Mouse (Mus musculus) left cerebral cortex, postnatal 36 days (tissue): ENCODE measurements around the gene Sun2. TPM values are rescaled to one million over a fixed set of nuclear protein-coding genes. Genes with fewer than 3 reads are reported as not detected.

ENCODE experiments used
- DNase-seq, 2 experiments: peaks; one replicate each; pipeline ENCODE4 v3.0.0; 2021 to 2022; ENCODE audit warnings: low spot score in 2 of 2, mixed read lengths in 1 of 2
- intact Hi-C: fragments of 180-260 bp; cut with DNase I; formaldehyde crosslinking; loops from one replicate; pipeline ENCODE4 v1.15.1; 2025
- total RNA-seq, 2 experiments: library from RNA; stranded (reverse); gene quantifications; 2 replicates each; pipeline ENCODE4 v1.2.3; 2021

The Sun2 gene
- total RNA-seq, 2 experiments from 2014 or later, result 43.2 to 47.5 TPM

- intact Hi-C loops, result loop anchor here (10.0 kb wide), 1 partner anchor 254 kb away; the partner anchor contains the start of gene Pdgfb
- DNase-seq, result peak; percentile 57 to 61
These were observed 18.6 kb upstream of the Sun2 start for GRCm38 (mm10) chr15:79760956-79761355.

GRCm38 (mm10) chr15:79757118-79757517 lies 14.8 kb upstream of the Sun2 start:
- DNase-seq, result no peak
- intact Hi-C loops, result loop anchor here (10.0 kb wide), 1 partner anchor 128 kb away; no protein-coding TSS in a partner anchor

- intact Hi-C loops, result loop anchor here (10.0 kb wide), 1 partner anchor 129 kb away; no protein-coding TSS in a partner anchor
- DNase-seq, result peak; percentile 62 to 64
These were observed 13.8 kb upstream of the Sun2 start for GRCm38 (mm10) chr15:79755977-79756625.

DNA sequence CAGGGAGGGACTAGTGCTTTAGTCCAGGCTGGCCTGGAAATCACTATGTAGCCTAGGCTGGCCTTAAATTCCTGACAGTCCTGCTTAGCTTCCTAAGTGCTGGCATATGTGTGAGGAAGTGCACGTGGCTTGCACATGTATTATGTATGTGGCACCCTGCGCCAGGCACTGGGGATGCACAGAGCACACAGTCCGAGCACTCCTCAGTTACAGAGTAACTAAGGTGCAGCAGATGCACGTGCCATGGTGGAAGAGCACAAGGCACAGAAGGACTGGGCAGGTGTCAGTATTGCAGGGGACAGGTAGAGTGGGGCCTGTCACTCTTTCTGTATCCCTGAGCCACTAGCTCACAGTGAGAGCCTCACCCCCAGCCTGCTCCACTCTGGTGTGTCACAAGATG lies 12.8 kb upstream of the Sun2 start:
- no peak for DNase-seq
- intact Hi-C loops, result loop anchor here (10.0 kb wide), 1 partner anchor 130 kb away; no protein-coding TSS in a partner anchor

DNA sequence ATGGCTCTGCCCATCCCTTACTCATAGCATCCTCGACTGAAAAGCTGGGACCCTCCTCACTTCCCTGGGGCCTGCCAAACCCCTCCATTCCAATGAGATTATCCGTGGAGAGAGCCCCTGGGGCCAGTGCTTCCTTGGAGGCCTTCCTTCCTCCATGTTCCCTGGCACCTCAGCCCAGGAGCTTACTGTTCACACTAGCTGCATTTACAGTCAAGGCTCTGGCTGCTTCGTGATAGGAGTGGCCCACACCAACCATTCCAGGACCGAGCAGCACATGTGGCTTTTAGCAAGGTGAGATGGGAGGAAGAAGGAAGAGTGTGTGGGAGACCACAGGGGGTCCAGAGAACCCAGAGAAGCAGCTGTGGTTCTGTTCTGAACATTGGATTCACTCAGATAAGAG lies 11.5 kb upstream of the Sun2 start:
- DNase-seq, result no peak
- intact Hi-C loops, result loop anchor here (2.0 to 10.0 kb wide), 5 partner anchors 73 to 328 kb away; no protein-coding TSS in a partner anchor

GRCm38 (mm10) chr15:79753420-79753752 lies 11.1 kb upstream of the Sun2 start:
- intact Hi-C loops, result loop anchor here (2.0 to 10.0 kb wide), 5 partner anchors 73 to 329 kb away; no protein-coding TSS in a partner anchor
- no peak for DNase-seq

GRCm38 (mm10) chr15:79752742-79753419 lies 10.5 kb upstream of the Sun2 start:
- intact Hi-C loops, result loop anchor here (2.0 to 10.0 kb wide), 5 partner anchors 74 to 329 kb away; no protein-coding TSS in a partner anchor
- DNase-seq, result peak; percentile 79 to 83

DNA sequence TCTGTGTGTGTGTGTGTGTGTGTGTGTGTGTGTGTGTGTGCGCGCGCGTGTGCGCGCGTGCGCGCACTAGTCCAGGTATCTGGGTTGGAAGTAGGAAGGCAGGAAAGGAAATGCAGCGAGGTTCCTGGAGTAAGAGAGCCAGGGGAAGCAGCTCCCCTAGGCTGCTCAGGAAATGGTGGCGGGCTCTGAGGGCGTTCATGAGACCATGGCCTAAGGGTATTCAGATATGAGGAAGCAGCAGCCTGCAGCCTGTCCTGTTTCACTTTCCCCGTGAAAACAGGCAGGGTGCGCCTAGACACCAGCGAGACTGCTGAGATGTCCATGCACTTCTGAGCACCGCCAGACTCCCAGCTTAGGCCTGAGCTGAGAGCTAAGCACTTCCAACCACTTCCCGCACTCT lies 9.4 kb upstream of the Sun2 start:
- intact Hi-C loops, result loop anchor here (2.0 to 10.0 kb wide), 5 partner anchors 75 to 331 kb away; no protein-coding TSS in a partner anchor
- DNase-seq, result no peak

DNA sequence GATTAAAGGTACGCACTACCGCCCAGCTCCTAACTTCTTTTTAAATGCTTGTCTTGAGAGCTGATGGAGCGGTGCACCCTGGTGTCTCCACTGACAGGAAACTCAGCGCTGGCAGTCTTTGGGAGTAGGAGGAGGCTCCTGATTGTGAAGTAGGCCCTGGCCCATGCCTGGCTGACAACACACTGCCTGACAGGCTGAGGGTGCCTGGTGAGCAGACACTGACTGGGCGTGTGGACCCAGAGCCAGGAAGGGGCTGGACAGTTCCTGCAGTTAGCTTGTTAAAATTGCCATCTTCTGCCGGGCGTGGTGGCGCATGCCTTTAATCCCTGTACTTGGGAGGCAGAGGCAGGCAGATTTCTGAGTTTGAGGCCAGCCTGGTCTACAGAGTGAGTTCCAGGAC lies 7.9 kb upstream of the Sun2 start:
- DNase-seq, result no peak
- intact Hi-C loops, result loop anchor here (5.0 to 10.0 kb wide), 4 partner anchors 135 to 332 kb away; no protein-coding TSS in a partner anchor

GRCm38 (mm10) chr15:79749162-79749561 lies 6.8 kb upstream of the Sun2 start:
- DNase-seq, result no peak
- intact Hi-C loops, result no loop called here

- intact Hi-C loops, result no loop called here
- DNase-seq, result no peak
These were observed 5.7 kb upstream of the Sun2 start for GRCm38 (mm10) chr15:79747998-79748397.

DNA sequence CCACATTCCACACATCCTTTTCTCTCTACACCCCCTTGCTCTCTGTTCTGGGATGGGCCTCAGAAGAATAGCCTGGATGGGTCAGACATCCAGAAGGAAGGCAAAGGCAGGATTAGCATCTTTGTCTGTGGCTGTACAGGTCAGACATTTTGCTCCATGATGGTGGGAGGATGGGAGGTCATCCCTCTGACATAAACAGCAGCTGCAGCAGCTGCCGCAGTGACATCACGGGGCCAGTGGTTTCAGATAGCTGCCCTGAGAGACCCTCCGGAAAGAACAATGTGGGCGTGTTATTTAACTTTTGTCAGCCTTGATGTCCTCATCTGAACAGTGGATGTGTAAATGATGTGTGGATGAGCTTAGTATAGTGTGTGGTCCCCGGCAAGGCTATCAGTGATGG lies 3.5 kb upstream of the Sun2 start:
- intact Hi-C loops, result no loop called here
- DNase-seq, result no peak

DNA sequence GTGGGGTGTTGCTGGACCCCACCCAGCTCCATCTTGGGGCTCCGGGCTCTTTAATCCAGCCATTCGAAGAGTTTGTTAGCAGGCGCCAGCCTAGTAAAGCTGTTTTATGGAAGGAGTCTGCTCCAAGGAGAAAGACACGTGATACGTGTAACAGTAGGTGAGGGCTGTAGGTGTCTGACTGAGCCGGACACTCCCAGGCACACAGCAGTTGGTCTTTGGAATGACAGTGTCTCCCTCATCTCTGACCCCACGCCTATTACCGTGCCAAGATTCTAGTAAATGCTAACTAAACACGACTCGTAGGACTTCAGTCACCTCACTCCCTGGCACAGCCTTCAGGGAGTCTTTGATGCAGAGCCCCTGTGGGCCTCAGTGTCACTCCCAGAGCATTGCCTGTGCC lies 3.0 kb upstream of the Sun2 start:
- intact Hi-C loops, result no loop called here

GRCm38 (mm10) chr15:79744742-79745141 lies 2.4 kb upstream of the Sun2 start:
- intact Hi-C loops, result no loop called here

More for the DNA sequence above, 3.0 kb upstream of the Sun2 start:
- DNase-seq, result no peak

DNA sequence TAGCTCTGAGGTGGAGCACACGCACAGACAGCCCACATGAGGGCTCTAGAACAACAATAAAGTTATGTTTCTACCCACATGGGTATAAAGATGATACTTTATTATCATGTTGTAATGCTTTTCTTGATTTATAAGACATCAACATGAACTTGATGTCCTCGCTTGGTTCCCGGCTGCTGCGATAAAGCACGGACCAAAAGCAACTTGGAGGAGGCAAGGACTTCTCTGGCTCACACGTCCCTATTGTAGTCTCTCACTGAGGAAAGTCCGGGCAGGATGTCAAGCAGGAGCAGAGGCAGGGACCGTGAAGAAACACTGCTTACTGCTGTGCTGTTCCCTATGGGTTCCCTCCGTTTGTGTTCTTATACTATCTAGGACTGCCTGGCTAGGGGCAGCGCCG lies 1.7 kb upstream of the Sun2 start:
- intact Hi-C loops, result no loop called here
- DNase-seq, result no peak

More at GRCm38 (mm10) chr15:79744742-79745141, 2.4 kb upstream of the Sun2 start:
- DNase-seq, result no peak

DNA sequence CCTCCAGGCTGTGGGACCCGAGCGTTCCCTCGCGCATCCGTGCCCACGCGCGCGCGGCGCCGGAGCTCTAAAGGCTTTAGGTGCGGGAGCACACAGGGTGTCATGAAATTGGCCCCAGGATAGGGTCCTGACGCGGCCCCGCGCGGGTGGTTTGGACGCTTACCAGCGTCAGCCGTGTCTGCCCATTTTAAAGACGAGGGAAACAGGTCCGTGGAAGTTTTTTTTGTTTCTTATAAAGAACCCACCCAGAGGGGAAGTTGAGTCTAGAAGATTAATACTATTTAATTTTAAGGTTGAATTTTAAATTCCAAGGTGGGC lies 329 bp upstream of the Sun2 start:
- intact Hi-C loops, result no loop called here
- DNase-seq, result no peak

DNA sequence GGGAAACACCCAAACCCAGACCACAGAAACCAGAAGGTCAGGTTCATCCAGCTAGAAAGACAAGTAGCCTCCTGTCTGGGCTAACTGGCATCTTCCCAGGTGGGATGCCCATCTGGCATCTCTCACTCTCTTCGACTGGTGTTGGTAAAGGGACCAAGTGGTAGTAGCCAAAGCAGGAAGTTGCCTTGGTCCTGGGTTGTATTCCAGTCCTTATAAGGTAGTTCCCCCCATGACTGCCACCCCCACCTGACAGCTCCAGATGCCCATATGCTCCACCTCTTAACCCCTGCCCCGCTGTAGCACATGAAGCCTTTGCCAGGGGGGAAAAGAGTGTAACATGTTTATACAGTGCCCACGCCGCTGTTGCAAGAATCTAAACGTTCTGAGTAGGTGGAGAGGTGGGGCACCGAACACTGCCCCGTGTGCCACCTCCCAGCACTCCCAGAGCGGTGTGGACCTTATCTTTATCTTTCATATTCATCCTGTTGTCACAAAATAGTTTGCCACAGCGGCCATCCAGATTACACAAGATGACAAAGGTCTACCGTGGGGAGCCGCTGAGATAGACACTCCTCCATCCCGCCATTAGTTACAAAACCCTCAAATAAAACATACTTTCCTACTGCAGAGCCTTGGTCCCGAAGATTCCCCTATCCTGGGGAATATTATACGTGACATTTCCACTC lies 1.0 kb downstream of the Sun2 start:
- intact Hi-C loops, result no loop called here
- no peak for DNase-seq

DNA sequence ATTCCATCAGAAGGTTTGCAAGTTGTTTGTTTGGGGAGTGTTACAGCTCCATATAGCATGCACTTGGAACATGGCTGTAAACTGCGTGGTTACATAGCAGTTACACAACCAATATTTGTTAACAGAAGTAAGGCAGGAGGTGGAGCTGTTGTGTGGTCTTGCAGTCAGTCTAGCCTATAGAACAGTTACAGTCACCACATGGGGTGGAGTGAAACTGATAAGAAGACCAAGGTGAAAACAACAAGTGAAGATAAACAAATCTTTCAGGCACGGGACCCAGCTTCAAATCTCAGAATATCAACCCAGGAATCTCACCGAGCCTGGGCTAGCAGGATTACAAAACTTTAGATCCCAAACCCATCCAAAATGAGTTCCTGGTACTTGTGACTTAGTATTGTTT lies 1.6 kb downstream of the Sun2 start:
- no peak for DNase-seq
- intact Hi-C loops, result no loop called here

DNA sequence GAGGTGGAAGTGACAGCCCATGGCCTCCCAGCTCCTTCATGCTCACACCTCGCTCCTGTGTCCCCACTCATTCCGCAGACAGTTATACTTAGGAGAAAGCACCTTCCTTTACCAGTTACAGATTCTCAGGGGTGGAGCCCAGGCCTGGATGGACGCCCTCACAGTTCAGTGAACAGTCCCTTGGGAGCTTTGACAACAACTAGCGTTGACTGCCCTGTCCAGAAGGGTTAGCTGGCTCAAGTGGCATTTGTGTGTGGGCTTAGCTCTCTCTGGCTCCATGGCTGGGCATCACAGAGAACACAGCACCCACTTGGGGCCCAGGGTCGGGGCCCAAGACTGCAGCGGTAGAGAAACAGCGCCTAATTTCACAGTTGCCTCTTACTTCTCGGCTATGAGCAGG lies 8.0 kb downstream of the Sun2 start:
- intact Hi-C loops, result no loop called here
- no peak for DNase-seq

GRCm38 (mm10) chr15:79733640-79734039 lies 8.7 kb downstream of the Sun2 start:
- DNase-seq, result no peak
- intact Hi-C loops, result no loop called here
